Mouse (Mus musculus): ENCODE results near the gene Stpg3. TPM values are rescaled to one million over a fixed set of nuclear protein-coding genes. Genes with fewer than 3 reads are reported as not detected.
"Not testable (repeated sequence)": the region's sequence is repeated elsewhere in the genome, so short reads cannot be mapped to it uniquely, and the experiment has no call there.

The Stpg3 gene
- total RNA-seq (2021) = not detected in 2 replicates
- long read RNA-seq = 0 reads

DNA sequence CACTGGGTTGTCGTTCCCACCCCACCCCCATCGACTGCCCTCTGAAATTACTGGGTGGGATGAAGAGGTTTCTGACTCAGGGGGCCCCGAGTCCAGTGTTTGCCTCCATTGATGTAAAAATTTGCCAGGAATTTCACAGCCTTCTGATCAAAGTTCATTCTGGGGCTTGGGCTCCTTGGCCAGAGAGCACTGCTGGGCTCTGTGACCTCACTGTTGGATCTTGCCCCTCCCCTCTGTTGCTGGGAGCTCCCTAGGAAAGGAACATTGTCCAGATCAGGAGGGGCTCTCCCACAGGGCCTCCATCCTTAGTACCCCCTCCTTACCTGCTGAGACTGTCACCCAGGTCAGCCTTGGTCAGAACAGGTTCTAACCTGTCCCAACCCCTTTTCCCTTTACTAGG, at the start of gene Stpg3:
TSS of gene Stpg3 (minus strand) at position 194 of the 400 bp plus-strand sequence.
- DNase-seq = no peak

DNA sequence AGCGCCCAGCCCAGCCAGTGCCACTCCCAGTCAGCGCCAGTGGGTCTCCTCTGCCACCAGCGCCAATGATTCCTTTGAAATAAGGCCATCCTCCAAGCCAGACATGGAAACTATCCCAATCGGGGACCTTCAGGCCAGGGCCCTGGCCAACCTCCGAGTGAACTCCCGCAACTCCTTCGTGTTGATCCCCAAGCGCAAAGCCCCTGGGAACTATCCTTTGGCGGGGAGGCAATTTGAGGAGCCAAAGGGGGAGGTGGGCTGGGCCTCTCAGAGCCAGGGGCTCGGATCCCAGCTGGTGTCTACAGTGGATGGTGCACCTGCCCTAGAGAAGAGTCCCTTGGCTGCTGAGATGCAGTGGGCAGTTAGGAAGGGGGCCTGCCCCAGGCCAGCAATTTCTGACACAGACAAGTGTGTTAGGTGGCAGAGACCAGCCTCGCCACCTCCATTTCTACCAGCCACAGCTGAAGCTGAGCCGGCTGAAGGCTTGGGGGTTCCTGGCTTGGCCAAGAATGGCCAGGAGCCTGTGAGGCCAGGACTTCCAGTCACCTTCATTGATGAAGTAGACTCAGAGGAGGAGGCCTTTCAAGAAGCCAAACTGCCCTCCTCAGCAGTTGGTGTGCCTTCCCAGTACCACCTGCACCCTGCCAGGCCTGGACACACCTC, 49.3 kb upstream of the Stpg3 start:
- DNase-seq = no peak

GRCm38 (mm10) chr2:25262795-25263622, 48.6 kb upstream of the Stpg3 start:
- DNase-seq = peak; percentile 50

DNA sequence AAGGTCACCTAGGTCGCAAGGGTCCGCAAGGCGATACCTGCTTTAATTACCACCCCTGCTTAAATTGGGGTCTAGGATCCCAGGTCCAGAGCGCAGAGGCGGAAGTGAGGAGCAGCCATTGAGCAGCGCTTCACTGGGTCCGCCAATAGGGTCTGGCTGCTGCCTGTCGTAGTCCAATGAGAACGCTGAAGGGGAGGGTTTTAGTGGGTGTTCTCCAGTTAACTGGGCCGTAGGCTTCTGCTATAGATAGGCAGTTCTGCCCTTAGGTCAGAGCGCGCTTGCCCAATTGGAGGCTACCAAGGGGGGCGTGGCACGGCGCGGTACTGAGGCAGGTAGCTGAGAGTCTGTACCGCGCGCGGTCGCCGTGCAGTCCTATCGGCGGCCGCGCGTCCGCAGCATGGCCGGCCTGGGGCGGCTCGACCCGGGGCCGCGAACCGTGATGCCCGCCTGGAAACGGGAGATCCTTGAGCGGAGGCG, 47.9 kb upstream of the Stpg3 start, which contains the start of gene Tprn:
TSS of gene Tprn (plus strand) at position 328 of the 477 bp plus-strand sequence.
- DNase-seq = peak; percentile 95

DNA sequence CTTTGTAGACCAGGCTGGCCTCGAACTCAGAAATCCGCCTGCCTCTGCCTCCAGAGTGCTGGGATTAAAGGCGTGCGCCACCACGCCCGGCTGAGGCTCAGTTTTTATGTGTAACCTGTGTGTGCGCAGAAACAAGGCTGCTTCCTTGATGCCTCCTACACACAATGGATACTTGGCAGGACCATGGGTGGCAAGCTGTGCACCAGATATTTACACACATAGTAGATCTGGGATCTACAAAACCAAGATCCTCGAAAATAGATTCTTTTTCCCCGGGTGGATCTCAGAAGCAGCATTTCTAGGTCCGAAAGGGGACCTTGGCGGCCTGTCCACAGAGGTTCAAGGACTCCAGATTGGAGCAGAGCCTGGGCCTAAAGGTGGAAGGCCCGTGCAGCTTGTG, 47.4 kb upstream of the Stpg3 start:
- no peak for DNase-seq

GRCm38 (mm10) chr2:25258887-25259286, 44.5 kb upstream of the Stpg3 start:
- no peak for DNase-seq

DNA sequence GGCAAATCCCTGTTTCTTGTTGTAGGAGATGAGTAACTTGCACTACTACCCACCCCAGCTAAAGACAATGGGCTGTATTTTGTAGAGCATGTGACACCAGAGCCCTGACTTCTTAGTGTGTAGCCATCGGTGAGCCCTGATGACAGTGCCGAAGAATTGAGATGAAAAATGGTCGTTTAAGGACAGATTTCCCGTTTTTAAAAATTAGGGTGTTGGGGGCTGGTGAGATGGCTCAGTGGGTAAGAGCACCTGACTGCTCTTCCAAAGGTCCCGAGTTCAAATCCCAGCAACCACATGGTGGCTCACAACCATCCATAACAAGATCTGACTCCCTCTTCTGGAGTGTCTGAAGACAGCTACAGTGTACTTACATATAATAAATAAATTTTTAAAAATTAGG, 42.8 kb upstream of the Stpg3 start:
- DNase-seq = not testable (repeated sequence)

- not testable (repeated sequence) for DNase-seq
These were observed 42.1 kb upstream of the Stpg3 start for GRCm38 (mm10) chr2:25256443-25257109.

- DNase-seq = peak; percentile 89
These were observed 40.9 kb upstream of the Stpg3 start, which contains the start of gene Tmem203 for GRCm38 (mm10) chr2:25255284-25255779. TSS of gene Tmem203 (plus strand) at chr2:25255439.

DNA sequence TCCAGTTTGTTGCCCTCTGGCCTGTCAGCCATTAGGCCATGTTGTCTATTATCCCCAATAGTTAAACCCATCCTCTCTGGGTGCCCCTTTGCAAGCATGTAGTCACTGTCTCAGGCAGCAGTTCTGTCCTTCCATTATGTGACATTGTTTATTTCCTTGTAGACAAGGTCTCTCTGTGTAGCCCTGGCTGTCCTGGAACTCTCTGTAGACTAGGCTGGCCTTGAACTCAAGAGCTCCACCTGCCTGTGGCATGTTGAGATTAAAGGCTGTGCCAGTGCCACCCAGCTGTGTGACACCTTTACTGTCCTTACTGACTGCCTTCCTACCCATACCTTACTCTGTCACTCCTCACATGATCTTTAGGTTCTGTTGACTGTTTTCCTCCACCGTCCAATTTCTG, 37.9 kb upstream of the Stpg3 start:
- DNase-seq = no peak

- no peak for DNase-seq
These were observed 32.0 kb upstream of the Stpg3 start, which contains the start of gene AL732309.1 for GRCm38 (mm10) chr2:25246183-25247072. TSS of gene AL732309.1 (minus strand) at chr2:25246863.

- no peak for DNase-seq
These were observed 29.7 kb upstream of the Stpg3 start for GRCm38 (mm10) chr2:25244144-25244543.

GRCm38 (mm10) chr2:25243342-25243741, 28.9 kb upstream of the Stpg3 start:
- no peak for DNase-seq

- DNase-seq = no peak
These were observed 27.7 kb upstream of the Stpg3 start, which contains the start of the genes Rnf208 and Cysrt1 for GRCm38 (mm10) chr2:25242101-25242506. TSS of gene Rnf208 (plus strand) at chr2:25242255. TSS of gene Cysrt1 (minus strand) at chr2:25242452.

DNA sequence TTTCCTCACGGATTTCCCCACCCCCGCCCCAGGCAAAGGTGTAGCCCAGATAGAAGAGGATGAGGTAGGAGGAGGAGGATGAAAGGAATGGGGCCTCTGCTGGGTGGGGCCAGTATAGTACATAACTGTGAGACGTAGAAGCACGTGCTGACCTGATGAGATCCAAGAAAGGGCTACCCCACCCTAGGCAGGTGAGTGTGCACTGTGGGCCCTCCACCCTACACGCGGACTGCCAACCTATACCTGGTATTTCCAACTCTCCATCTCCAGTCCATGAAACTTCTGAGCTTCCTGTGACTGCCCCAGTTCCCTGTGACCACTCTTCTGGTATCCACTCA, 27.0 kb upstream of the Stpg3 start:
- DNase-seq = no peak

GRCm38 (mm10) chr2:25240723-25241437, 26.4 kb upstream of the Stpg3 start:
- peak; percentile 79 for DNase-seq

DNA sequence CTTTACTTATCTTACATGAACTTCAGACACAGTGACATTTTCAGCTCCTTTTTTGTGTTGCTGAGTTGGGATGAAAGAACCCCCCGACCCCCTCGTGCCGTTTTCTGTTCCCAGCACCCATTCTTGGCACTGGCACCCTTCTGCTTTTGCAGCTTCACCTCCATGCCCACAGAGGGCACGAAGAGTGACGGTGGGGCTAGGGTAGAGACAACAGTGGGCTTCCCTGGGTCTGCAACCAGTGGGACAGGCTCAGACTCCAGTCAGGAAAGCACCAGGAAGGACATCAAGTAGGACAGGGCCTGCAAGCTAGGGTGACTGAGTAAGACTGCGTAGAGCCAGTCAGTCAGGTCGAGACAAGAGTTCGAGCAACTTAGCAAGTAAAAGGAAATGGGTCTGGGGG, 25.9 kb upstream of the Stpg3 start:
- DNase-seq = no peak

GRCm38 (mm10) chr2:25239766-25240165, 25.3 kb upstream of the Stpg3 start:
- DNase-seq = no peak

DNA sequence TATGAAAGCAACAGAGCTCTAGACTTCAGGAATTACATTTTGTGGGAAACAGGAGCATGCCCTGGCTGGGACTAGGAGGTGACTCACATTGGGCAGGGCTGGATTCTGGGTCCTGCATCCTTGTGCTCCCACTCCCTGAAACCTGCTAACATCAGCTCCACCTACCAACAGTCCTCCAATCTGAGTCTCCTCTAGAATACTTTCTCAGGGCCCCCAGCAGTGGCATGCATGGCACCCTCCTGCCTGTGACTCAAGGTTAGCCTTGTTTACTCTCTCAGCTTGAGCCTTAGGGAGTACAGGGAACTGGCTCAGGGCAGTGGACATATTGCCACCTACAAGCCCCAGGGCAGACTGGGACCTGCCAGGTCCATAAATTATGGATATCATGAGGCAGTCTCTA, 23.7 kb upstream of the Stpg3 start:
- no peak for DNase-seq

GRCm38 (mm10) chr2:25237522-25237921, 23.1 kb upstream of the Stpg3 start:
- DNase-seq = no peak

DNA sequence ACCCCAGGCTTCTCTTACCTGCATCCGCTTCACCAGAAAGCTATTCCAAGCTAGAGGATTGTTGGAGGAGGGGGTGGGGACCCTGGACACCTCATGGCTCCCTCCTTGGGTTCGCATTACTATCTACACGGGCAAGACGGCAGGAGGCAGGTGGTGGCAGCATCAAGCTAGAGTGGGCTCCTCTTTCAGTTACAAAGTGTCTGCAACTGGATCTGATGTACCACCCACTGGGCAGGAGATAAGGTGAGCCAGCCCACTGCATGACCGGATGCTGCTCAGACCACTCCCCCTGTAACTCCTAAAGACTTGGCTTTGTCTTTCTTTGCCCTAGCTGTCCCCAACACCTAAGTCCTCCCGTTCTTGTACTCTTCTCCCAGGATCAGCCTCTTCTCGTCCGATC, 22.2 kb upstream of the Stpg3 start, which contains the start of gene Rnf224:
TSS of gene Rnf224 (minus strand) at position 174 of the 400 bp plus-strand sequence.
- no peak for DNase-seq
